Mouse (Mus musculus): ENCODE results near the gene Capns1. TPM values are rescaled to one million over a fixed set of nuclear protein-coding genes. Genes with fewer than 3 reads are reported as not detected.

The Capns1 gene
- total and polyA plus RNA-seq, 2 experiments from 2014 or later = 84.4 to 356 TPM

- Histone ChIP-seq H3K27me3 (ENCODE audit: control insufficient read depth, insufficient read depth, low read length) (no peaks in the 10 kb centered on the region), H3K4me3 (ENCODE audit: low read depth, low read length) (peak overlapping the region; percentile 69), H3K36me3 (replicated peaks; ENCODE audit: control insufficient read depth, insufficient read depth, low read length) (peaks cover 40% of the 10 kb centered on the region), H3K9me3 (replicated peaks; ENCODE audit: control insufficient read depth, low read length) (no peaks in the 10 kb centered on the region), H3K4me2 (ENCODE audit: low read depth, low read length) (peak overlapping the region; percentile 80), H3K9ac (replicated peaks; ENCODE audit: low read depth, low read length) (peak overlapping the region; percentile 79; the same call in 1 of the 2 replicates), H3K27ac (ENCODE audit: low read depth) (no peak overlapping the region), H3K4me1 (ENCODE audit: control insufficient read depth, insufficient read depth) (0 out of 2 replicates have a peak, but pooled peaks cover 9% of the 10 kb centered on the region)
- ATAC-seq (ENCODE audit: insufficient read depth, low read depth) (no peak), DNase-seq (ENCODE audit: low spot score) (no peak)
- no peak for TF ChIP-seq EP300 (IDR thresholded peaks at IDR 0.05; ENCODE audit: low read depth)
- TF ChIP-seq CTCF (IDR thresholded peaks at IDR 0.05; ENCODE audit: low read depth) = no peak
- 45% methylated on average over 9 of the region's 9 CpGs for WGBS
These were observed 5.6 kb downstream of the Capns1 start for GRCm38 (mm10) chr7:30193013-30193412.

GRCm38 (mm10) chr7:30192088-30192487 lies 6.5 kb downstream of the Capns1 start:
- Histone ChIP-seq H3K27me3 (ENCODE audit: control insufficient read depth, insufficient read depth, low read length) (no peaks in the 10 kb centered on the region), H3K36me3 (replicated peaks; ENCODE audit: control insufficient read depth, insufficient read depth, low read length) (peaks cover 49% of the 10 kb centered on the region), H3K4me3 (ENCODE audit: low read depth, low read length) (no peak overlapping the region), H3K9me3 (replicated peaks; ENCODE audit: control insufficient read depth, low read length) (no peaks in the 10 kb centered on the region), H3K27ac (ENCODE audit: low read depth) (no peak overlapping the region), H3K4me2 (ENCODE audit: low read depth, low read length) (no peak overlapping the region), H3K9ac (replicated peaks; ENCODE audit: low read depth, low read length) (no peak overlapping the region), H3K4me1 (ENCODE audit: control insufficient read depth, insufficient read depth) (0 out of 2 replicates have a peak, but pooled peaks cover 9% of the 10 kb centered on the region)
- ATAC-seq (ENCODE audit: insufficient read depth, low read depth) (no peak), DNase-seq (ENCODE audit: low spot score) (no peak)
- WGBS = 92% methylated on average over 12 of the region's 12 CpGs
- TF ChIP-seq EP300 (IDR thresholded peaks at IDR 0.05; ENCODE audit: low read depth) (no peak), CTCF (IDR thresholded peaks at IDR 0.05; ENCODE audit: low read depth) (no peak)

DNA sequence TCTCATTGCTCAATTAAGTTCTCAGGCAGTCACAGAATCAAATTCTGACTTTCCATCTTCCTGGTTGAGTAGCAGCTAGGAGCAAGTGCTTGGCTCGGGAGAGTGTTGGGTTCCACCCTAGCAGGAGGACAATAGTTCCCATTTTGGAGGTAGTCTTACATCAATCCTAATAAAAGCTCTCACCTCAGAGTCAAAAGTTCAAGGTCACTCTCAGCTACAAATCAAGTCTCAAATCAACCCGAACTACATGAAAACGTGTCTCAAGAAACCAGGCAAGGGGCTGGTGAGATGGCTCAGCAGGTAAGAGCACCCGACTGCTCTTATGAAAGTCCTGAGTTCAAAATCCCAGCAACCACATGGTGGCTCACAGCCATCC lies 9.5 kb downstream of the Capns1 start:
- 70% methylated on average over 4 of the region's 4 CpGs for WGBS
- Histone ChIP-seq H3K4me2 (ENCODE audit: low read depth, low read length) (no peak overlapping the region), H3K36me3 (replicated peaks; ENCODE audit: control insufficient read depth, insufficient read depth, low read length) (peaks cover 60% of the 10 kb centered on the region), H3K4me3 (ENCODE audit: low read depth, low read length) (no peak overlapping the region), H3K27ac (ENCODE audit: low read depth) (no peak overlapping the region), H3K9ac (replicated peaks; ENCODE audit: low read depth, low read length) (no peak overlapping the region), H3K9me3 (replicated peaks; ENCODE audit: control insufficient read depth, low read length) (no peaks in the 10 kb centered on the region), H3K4me1 (ENCODE audit: control insufficient read depth, insufficient read depth) (0 out of 2 replicates have a peak, but pooled peaks cover 11% of the 10 kb centered on the region), H3K27me3 (ENCODE audit: control insufficient read depth, insufficient read depth, low read length) (no peaks in the 10 kb centered on the region)
- ATAC-seq (ENCODE audit: insufficient read depth, low read depth) = no peak
- no peak for DNase-seq (ENCODE audit: low spot score)
- TF ChIP-seq EP300 (IDR thresholded peaks at IDR 0.05; ENCODE audit: low read depth) = no peak
- no peak for TF ChIP-seq CTCF (IDR thresholded peaks at IDR 0.05; ENCODE audit: low read depth)

- no peak for ATAC-seq (ENCODE audit: insufficient read depth, low read depth)
- Histone ChIP-seq H3K4me1 (ENCODE audit: control insufficient read depth, insufficient read depth) (0 out of 2 replicates have a peak, but pooled peaks cover 11% of the 10 kb centered on the region), H3K27me3 (ENCODE audit: control insufficient read depth, insufficient read depth, low read length) (no peaks in the 10 kb centered on the region), H3K27ac (ENCODE audit: low read depth) (no peak overlapping the region), H3K36me3 (replicated peaks; ENCODE audit: control insufficient read depth, insufficient read depth, low read length) (peaks cover 60% of the 10 kb centered on the region), H3K9ac (replicated peaks; ENCODE audit: low read depth, low read length) (no peak overlapping the region), H3K9me3 (replicated peaks; ENCODE audit: control insufficient read depth, low read length) (no peaks in the 10 kb centered on the region), H3K4me3 (ENCODE audit: low read depth, low read length) (no peak overlapping the region), H3K4me2 (ENCODE audit: low read depth, low read length) (no peak overlapping the region)
- WGBS = 71% methylated on average over 12 of the region's 12 CpGs
- no peak for TF ChIP-seq EP300 (IDR thresholded peaks at IDR 0.05; ENCODE audit: low read depth)
- no peak for TF ChIP-seq CTCF (IDR thresholded peaks at IDR 0.05; ENCODE audit: low read depth)
- no peak for DNase-seq (ENCODE audit: low spot score)
These were observed 10.1 kb downstream of the Capns1 start for GRCm38 (mm10) chr7:30188344-30189115.

DNA sequence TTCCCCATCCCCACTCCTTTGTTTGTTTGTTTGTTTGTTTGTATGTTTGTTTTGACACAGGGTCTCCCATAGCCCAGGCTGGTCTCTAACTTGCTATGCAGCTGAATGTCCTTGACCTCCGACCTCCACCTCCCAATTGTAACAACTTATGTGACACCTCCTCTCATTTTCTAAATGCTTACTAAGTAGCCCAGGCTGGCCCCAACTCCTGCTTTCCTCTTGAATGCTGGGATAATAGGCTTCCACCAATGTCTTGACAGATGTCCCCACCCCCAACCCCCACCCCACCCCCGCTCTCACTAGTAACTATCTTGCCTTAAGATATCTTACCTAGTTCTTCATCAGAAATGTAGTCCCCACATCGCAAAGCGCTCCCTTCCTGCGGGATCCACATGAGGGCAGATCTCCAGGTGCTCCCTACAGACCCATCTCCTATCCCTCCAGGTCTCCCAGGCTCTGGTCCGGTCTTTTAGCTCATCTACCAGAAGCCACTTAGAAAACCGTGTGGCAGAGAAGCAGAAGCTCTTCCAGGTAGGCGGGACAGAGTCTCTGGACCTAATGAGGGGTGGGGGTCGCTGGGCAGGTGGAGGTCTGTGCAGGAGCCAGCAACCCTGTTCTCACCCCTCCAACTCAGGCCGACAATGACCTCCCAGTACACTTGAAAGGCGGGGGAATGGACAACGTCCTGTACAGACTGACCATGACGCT lies 13.8 kb downstream of the Capns1 start:
- H3K9ac ChIP-seq (replicated peaks; ENCODE audit: low read depth, low read length) = peak overlapping the region; percentile 69
- H3K4me3 ChIP-seq (ENCODE audit: low read depth, low read length) = peak overlapping the region; percentile 62
- H3K4me2 ChIP-seq (ENCODE audit: low read depth, low read length) = peak overlapping the region; percentile 76
- ATAC-seq (ENCODE audit: insufficient read depth, low read depth) (peak; percentile 12; the same call in 1 of the 2 replicates), DNase-seq (ENCODE audit: low spot score) (no peak)
- H3K4me1 ChIP-seq (ENCODE audit: control insufficient read depth, insufficient read depth) = 0 out of 2 replicates have a peak, but pooled peaks cover 6% of the 10 kb centered on the region
- TF ChIP-seq EP300 (IDR thresholded peaks at IDR 0.05; ENCODE audit: low read depth) (no peak), CTCF (IDR thresholded peaks at IDR 0.05; ENCODE audit: low read depth) (no peak)
- H3K27me3 ChIP-seq (ENCODE audit: control insufficient read depth, insufficient read depth, low read length) = no peaks in the 10 kb centered on the region
- no peaks in the 10 kb centered on the region for H3K9me3 ChIP-seq (replicated peaks; ENCODE audit: control insufficient read depth, low read length)
- WGBS = 61% methylated on average over 13 of the region's 13 CpGs
- peaks cover 33% of the 10 kb centered on the region for H3K36me3 ChIP-seq (replicated peaks; ENCODE audit: control insufficient read depth, insufficient read depth, low read length)
- peak overlapping the region; percentile 73 for H3K27ac ChIP-seq (ENCODE audit: low read depth)

Data from heart, postnatal 0 days (tissue).